Mouse (Mus musculus) CD4-positive helper T cell, adult 2 months (primary cell): ENCODE data around the gene 4931406C07Rik.

Source experiments
- DNase-seq: peaks from one replicate; pipeline ENCODE4 v3.0.0-alpha.2; 2012; ENCODE audit warnings: low read depth, missing footprints, low spot score

The 4931406C07Rik gene

GRCm38 (mm10) chr9:15239042-15239925 is 67.0 kb downstream of the 4931406C07Rik start, which contains the start of gene Vstm5:
Gene Vstm5 (plus strand): TSS chr9:15239045.
- DNase-seq = no peak

DNA sequence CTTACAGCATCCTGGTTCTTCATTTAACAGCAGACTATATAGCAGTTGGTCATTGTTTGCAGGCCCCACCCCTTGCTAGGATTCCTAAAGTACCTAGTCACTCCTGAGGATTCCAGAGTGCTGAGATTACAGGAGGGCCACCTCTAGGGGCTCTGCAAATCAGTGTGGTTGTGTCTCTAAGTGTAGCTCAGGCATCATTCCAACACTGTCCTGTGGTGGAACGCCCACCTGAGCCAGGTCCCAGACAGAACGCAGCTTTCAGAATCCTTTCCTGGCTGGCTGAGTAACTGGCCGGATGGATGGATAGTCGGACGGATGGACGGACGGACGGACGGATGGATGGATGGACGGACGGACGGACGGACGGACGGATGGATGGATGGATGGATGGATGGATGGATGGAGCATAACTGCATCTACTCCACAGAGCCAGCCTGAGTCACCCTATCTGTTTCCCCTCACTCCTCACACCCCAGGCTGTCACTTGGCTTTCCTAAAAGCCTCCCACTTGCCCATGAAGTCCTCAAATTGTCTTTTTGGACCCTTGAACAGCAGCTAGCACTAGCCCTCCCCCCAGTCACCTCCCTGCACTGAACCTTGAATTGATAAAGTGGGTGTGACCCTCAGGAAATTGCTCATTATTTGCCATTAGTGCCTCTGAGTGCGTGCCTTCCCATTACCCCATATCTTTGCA is 67.8 kb downstream of the 4931406C07Rik start:
- DNase-seq = no peak

DNA sequence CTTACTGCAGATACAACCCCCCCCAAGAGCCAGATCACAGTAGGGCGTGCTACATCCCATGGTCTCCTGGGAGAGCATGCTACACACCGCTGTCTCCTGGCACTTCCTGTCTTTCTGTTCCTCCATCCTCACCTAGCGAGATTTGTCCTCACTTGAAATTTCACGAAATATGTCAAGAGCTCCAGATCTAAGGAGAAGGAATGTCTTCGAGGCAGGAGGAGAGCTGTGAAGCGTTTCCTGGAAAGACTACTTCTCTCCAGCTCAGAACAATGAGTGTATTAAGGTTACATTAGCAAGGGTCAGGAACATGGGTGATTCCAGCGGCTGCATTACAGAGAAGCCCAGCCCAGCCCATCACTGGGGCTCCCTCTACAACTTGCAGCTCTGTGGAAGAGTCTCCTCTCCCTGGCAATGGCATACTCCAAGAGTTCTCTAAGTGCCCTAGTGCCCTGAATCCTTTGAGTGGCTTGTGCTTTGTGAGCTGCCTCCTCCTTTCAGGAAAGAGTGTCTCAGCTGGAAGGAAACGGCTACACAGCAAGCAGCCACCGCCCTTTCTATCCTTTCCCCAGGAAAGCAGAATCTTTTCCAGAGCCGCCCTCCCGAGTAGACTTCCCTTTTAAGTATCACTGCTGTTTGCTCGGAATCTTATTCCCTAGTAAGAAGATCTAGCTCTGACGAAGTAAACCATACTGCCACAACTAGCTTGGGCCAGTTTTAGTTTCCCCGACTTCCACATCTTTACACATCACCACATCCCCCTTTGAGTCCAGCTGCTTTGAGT is 68.5 kb downstream of the 4931406C07Rik start:
- DNase-seq = no peak

DNA sequence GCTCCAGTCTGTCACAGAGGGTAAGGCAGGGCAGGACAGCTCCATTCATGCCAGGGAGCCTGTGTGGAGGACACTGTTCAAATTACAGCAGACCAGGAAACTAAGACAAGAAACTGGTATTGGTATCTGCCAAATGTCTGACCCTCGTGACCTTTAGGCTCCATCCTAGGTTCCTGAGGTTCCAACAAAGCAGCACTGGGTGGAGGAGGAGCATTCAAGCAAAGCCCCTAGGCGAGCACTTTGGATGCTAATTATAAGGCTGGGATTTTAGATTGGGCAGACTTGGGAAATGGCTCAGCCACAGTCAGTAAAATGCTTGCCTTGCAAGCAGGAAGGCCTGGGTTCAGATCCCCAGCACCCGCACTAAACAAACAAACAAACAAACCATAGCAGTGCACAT is 70.3 kb downstream of the 4931406C07Rik start:
- DNase-seq = no peak

DNA sequence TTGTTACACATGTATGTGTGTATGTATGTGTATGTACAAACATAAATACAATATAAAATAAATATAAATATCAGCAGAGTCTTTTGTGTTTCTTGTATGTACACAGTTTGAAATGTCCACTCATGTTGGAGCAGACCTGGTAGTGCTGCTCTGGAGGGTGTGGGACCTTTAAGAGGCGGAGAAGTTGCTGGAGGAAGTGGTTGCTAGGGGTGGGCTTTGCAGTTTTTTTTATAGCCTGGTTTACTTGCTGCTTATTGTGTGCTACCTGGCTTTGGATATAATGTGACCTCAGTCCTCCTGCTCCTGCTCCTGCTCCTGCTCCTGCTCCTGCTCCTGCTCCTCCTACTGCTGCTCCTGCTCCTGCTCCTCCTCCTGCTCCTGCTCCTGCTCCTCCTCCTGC is 72.6 kb downstream of the 4931406C07Rik start:
- no peak for DNase-seq
